Mouse (Mus musculus) lung, embryonic 16.5 days (tissue): Measurements from ENCODE around the gene Gm28827. TPM values are rescaled to one million over a fixed set of nuclear protein-coding genes. Genes with fewer than 3 reads are reported as not detected.
"Not testable (repeated sequence)": the region's sequence is repeated elsewhere in the genome, so short reads cannot be mapped to it uniquely, and the experiment has no call there.

ENCODE experiments used
- ATAC-seq: fragments of 200-750 bp; cut with Nextera tagmentation; 2 replicates; pipeline ENCODE4 v1.8.0; 2017; ENCODE audit warnings: low read depth, mild to moderate bottlenecking, moderate library complexity
- H3K27ac ChIP-seq: fragments of 300-500 bp; sonication (generic); 2 replicates; pipeline ENCODE4 v1.5.1; 2014; ENCODE audit warnings: mild to moderate bottlenecking, control low read depth, low read length
- H3K27me3 ChIP-seq: fragments of 300-500 bp; sonication (generic); 2 replicates; pipeline ENCODE4 v1.6.1; 2014; ENCODE audit warnings: low read depth, low read length, mixed read lengths; ENCODE audit not compliant: control insufficient read depth, insufficient read depth
- H3K36me3 ChIP-seq: fragments of 300-500 bp; sonication (generic); 2 replicates; pipeline ENCODE4 v1.6.1; 2014; ENCODE audit warnings: low read length; ENCODE audit not compliant: control insufficient read depth, insufficient read depth
- H3K4me1 ChIP-seq: fragments of 300-500 bp; sonication (generic); replicated peaks from 2 replicates; pipeline ENCODE4 v1.6.1; 2014; ENCODE audit warnings: low read length, mixed read lengths; ENCODE audit not compliant: control insufficient read depth, insufficient read depth
- H3K4me2 ChIP-seq: fragments of 300-500 bp; sonication (generic); 2 replicates; pipeline ENCODE4 v1.6.1; 2014; ENCODE audit warnings: low read depth, low read length, control low read depth
- H3K4me3 ChIP-seq: fragments of 300-500 bp; sonication (generic); 2 replicates; pipeline ENCODE4 v1.5.1; 2014; ENCODE audit warnings: mild to moderate bottlenecking, low read length, control low read depth
- H3K9ac ChIP-seq: fragments of 300-500 bp; sonication (generic); 2 replicates; pipeline ENCODE4 v1.6.1; 2014; ENCODE audit warnings: low read length, control low read depth
- H3K9me3 ChIP-seq: fragments of 300-500 bp; sonication (generic); 2 replicates; pipeline ENCODE4 v1.6.1; 2016; ENCODE audit warnings: low read length; ENCODE audit not compliant: control insufficient read depth
- WGBS: fragments of 180-500 bp; shearing (Covaris S2); extraction: QIAGEN DNeasy Blood & Tissue Kit; methylation state at CpG from one replicate; pipeline ENCODE4 v1.1.7; 2014; 5-methylcytosine and 5-hydroxymethylcytosine counted together
- polyA plus RNA-seq: library from polyadenylated mRNA; unstranded; fragments of >200 nt; fragmentation: Nextera tagmentation; extraction: Ambion mirVana; gene quantifications from 2 replicates; pipeline ENCODE4 v1.2.1, GENCODE M21; 2015

Gm28827 gene
- not detected in 2 replicates for polyA plus RNA-seq

DNA sequence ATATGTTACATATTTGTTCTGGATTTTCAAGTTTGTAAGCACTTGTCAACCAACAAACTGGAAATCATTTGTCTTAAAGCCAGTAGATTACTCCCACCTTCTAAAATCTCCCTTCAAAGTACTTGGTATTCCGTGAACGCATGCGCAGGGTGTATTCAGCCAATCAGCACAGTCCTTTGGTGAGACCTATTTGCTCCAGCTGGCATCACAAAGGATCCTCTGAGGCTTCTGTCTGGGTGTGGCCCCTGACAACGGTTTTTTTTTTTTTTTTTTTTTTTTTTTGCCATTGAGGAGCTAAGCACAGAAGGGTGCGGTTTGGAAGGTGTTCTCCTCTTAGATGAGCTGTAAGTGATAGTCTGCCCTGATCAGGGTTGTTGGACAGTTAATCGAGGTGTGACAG is at the start of gene Gm28827:
Gene Gm28827 (plus strand): TSS at position 301 of the 400 bp plus-strand sequence.
- H3K4me2 ChIP-seq, H3K4me1 ChIP-seq, ATAC-seq, H3K4me3 ChIP-seq, H3K36me3 ChIP-seq, H3K9me3 ChIP-seq, H3K27me3 ChIP-seq, H3K27ac ChIP-seq, H3K9ac ChIP-seq: not testable (repeated sequence)
- whole genome bisulfite sequencing, result no CpG with 5 or more reads among the region's 6 CpGs
